Mouse (Mus musculus): Measurements from ENCODE around the gene Edaradd.
"Not testable (repeated sequence)": the region's sequence is repeated elsewhere in the genome, so short reads cannot be mapped to it uniquely, and the experiment has no call there.

The Edaradd gene

DNA sequence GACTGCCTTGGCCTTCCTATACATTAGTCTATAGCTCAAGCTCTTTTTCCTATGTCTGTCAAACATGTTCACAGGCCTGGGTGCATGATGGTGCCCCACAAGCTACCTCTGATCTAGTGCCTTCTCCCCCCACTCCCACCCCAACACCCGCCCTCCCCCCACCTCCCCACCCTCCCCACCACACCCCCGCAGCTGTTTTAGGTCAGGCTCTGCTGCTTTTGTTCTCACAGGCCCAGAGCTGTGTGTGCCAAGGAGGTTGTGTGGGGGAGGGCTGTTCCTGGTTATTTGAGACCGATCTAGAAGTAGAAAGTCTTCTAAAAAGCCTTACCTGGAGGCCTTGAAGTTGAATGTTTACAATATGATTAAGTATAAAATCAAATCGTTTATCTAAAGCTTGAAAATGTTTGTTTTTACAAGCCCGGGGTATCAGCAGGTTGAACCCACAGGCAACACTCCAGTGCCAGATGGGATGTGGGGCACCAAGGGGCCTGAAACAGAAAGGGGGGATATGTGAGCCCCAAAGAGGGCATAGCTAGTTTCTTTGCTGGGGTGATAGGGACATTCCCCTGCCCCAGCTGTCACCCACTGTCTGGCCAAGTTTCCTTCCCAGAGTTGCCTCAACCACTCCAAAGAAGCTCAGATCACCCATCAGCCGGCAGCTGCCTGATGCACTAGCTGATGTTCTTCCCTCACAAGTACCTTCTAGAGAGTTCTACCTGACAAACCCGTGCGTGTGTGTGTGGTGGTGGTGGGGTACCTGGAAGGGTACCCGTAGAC lies 8.9 kb downstream of the Edaradd start:
- DNase-seq (ENCODE audit: low read depth) = no peak

- no peak for DNase-seq (ENCODE audit: low read depth)
Measured at GRCm38 (mm10) chr13:12510032-12510431, 10.2 kb downstream of the Edaradd start.

GRCm38 (mm10) chr13:12507426-12507825 lies 12.8 kb downstream of the Edaradd start:
- DNase-seq (ENCODE audit: low read depth) = peak; percentile 67

- no peak for DNase-seq (ENCODE audit: low read depth)
Measured at GRCm38 (mm10) chr13:12505359-12505758, 14.9 kb downstream of the Edaradd start.

- DNase-seq (ENCODE audit: low read depth) = no peak
Measured at GRCm38 (mm10) chr13:12503238-12503751, 16.9 kb downstream of the Edaradd start.

DNA sequence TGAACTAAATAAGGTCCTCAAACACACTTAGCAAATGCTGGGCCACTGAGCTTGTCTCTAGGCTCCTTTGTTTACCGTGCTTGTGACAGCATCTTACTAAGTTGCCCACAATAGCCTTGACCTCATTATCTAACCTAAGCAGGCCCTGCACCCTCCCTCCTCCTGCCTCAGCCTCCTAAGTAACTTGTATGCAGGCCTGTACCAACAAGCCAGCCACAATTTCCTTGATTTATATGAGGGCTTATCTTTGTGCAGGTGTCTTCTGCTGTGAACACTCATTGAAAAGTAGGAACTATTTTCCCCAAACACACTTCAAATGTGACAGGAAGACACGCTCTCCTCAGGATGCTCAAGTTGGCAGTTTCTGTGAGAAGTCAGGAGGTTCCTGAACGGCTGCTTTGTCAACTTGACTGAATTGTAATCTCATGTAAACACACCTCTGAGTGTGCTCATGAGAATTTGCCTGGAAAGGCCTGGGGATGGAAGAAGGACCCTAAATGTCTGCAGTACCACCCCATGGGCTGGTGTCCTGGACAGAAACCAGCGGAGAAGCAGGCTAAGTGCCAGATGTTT lies 17.5 kb downstream of the Edaradd start:
- DNase-seq (ENCODE audit: low read depth) = no peak

DNA sequence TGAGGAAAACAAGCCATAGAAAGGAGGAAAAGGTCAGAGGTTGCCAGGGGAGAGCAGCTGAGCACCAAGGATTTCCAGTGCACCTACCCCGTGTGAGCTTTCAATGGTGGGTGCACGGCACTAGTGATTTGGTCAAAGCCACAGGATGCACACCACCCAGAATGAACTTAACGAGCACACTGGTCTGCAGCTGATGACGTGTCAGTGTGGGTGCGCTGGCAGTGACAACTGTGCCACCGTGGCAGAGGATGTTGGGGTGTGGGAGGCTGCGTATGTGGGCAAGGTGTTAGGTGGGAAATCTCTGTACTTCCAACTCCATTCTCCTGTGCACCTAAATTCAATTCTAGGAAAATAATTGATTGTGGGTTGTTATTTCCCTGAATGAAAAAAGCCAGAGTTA lies 21.1 kb downstream of the Edaradd start:
- peak; percentile 57 for DNase-seq (ENCODE audit: low read depth)

- no peak for DNase-seq (ENCODE audit: low read depth)
Measured at GRCm38 (mm10) chr13:12497809-12498208, 22.4 kb downstream of the Edaradd start.

- DNase-seq (ENCODE audit: low read depth) = no peak
Measured at GRCm38 (mm10) chr13:12494750-12495149, 25.5 kb downstream of the Edaradd start.

- no peak for DNase-seq (ENCODE audit: low read depth)
Measured at GRCm38 (mm10) chr13:12492515-12492914, 27.7 kb downstream of the Edaradd start.

- no peak for DNase-seq (ENCODE audit: low read depth)
Measured at GRCm38 (mm10) chr13:12485640-12486039, 34.6 kb downstream of the Edaradd start.

GRCm38 (mm10) chr13:12485197-12485596 lies 35.0 kb downstream of the Edaradd start:
- no peak for DNase-seq (ENCODE audit: low read depth)

DNA sequence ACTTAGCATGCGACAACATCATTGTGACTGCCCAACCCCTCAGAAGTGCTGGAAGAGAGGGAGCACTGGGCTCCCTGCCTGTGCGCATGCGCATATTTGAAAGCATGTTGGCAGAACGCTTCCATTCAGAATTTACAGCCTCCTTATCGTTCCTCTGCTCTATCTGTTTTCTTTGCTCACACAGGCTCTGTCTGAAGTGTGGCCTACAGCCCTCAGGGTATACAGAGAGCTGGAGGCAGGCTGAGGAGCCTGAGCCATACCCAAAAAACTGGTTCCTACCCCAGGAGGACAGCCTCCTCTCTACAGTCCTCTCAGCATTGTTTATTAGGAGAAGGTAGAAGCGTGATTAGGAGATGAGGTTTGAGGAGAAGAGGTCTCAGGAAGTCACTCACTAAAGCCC lies 40.4 kb downstream of the Edaradd start:
- DNase-seq (ENCODE audit: low read depth) = no peak

- no peak for DNase-seq (ENCODE audit: low read depth)
Measured at GRCm38 (mm10) chr13:12478301-12478700, 41.9 kb downstream of the Edaradd start.

DNA sequence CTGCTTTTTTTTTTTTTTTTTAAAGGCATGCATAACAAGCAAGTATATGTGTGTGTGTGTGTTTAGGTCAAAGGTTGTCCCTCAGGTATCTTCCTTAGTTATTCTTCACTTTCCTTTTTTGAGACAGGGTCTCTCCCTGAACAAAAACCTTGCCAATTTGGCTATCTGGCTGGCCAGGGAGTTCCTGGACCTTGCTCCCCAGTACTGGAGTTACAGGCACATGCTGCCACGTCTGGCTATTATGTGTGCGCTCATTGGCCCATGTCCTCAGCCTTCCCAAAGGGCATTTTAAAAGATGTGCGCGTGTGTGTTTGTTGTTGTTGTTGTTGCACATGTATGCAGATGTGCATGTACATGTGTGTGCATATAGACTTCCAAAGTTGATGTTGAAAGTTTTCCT lies 43.4 kb downstream of the Edaradd start:
- no peak for DNase-seq (ENCODE audit: low read depth)

DNA sequence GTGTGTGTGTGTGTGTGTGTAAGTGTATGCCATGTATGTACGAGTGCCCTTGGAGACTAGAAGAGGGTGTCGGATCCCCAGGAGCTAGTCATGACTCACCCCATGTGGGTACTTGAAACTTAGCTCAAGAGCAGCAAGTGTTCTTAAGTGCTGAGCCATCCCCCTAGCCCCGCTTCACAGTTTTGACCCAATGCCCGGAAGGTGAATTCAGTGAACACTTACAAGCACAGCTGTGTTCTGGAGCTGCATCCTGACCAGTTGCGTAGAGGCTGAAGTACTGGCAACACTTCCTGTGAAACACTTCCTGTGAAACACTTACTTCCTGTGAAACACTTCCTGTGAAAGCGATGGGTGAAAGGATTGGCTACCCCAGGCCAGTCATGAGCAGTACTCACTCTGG lies 45.0 kb downstream of the Edaradd start:
- peak; percentile 42 for DNase-seq (ENCODE audit: low read depth)

DNA sequence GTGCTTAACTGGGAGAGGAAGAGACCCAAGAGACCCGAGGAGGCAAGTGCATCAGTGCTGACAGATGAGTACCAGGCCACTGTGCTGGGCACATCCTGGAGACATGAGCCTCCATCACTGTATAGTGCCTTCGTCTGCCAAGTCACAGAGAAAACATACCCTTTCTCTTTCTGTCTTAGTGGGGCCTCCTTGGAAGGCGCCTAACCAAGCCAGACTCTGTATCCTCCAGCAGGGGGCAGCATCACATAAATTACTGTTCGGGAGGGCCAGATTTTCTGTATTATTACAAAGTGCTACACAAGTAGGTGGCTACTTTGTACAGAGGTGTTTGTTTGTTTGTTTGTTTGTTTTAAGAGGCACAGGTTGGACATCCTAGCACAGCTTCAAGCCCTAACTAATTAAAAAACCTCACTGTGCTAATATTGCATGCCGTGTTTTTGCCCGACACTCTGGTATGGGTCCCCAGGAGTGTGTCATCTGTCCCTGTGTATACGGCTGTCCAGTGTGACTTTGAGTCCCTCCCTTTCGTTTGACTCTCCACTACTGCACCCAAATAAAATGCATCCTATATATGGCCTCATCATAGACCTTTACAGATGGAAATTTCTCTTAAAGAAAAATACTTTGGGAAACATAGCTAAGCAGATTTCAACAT lies 46.4 kb downstream of the Edaradd start:
- DNase-seq (ENCODE audit: low read depth) = peak; percentile 91

DNA sequence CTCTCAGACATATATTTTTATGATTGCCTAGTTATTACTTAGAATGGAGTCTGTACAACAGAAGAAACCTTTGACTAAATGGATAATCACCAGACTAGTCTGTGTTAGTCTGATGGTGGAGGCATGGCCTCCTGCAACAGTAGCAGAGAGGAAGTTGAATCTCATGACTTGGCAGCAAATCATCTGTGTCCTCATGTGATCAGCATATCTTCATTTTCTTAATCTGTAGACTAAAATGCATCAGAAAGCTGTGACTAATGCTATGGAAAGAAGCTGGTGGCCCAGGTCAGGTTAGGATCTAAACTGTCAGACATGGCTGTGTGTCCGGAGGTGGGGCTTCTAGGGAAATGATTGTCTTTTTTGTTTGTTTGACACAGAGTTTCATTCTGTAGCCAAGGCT lies 51.8 kb downstream of the Edaradd start:
- DNase-seq (ENCODE audit: low read depth) = no peak

DNA sequence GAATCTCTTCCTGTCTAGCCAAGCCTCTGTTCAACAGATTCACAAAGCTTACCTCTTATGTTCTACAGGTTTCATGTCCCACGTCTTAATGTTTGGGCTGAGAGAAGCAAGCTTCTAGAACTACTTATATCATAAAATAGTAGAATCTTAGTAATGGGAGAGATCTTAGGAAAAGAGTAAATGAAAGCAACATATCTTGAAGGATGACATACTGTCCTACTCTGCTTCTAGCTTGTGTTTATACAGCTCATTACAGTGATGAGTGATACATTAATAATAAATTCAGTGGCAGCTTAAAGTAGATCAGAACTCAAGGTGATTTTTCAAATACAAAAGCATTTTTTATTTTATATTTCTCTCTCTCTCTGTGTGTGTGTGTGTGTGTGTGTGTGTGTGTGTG lies 55.4 kb downstream of the Edaradd start, which contains the start of gene Lgals8:
Gene Lgals8, minus strand, starts transcription at position 101 of the 400 bp plus-strand sequence.
- no peak for DNase-seq (ENCODE audit: low read depth)

DNA sequence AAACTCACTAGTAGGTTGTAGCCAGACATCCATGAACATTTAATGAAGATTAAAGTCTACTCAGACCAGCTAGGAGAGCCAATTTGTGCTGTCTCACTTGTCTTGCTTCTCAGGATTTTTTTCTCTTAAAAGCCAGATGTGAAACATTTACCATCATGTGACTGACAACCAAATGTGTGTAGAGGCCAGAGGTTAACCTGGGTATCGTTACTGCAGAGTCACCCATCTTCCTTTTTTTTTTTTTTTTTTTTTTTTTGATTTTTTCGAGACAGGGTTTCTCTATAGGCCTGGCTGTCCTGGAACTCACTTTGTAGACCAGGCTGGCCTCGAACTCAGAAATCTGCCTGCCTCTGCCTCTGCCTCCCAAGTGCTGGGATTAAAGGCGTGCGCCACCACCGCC lies 56.1 kb downstream of the Edaradd start:
- DNase-seq (ENCODE audit: low read depth) = not testable (repeated sequence)

- no peak for DNase-seq (ENCODE audit: low read depth)
Measured at GRCm38 (mm10) chr13:12462623-12463022, 57.6 kb downstream of the Edaradd start.

GRCm38 (mm10) chr13:12461730-12462119 lies 58.5 kb downstream of the Edaradd start:
- no peak for DNase-seq (ENCODE audit: low read depth)
